Mouse (Mus musculus) E14TG2a.4 (cell line): ENCODE results near the gene Swi5.
A peak's percentile ranks its signal among the peaks of the same experiment; 100 is the strongest.

Experiments used
- H3K27me3 ChIP-seq: 2 replicates; pipeline ENCODE4 v1.6.1; 2014; ENCODE audit warnings: low read length, control low read depth; ENCODE audit not compliant: insufficient read depth
- H3K36me3 ChIP-seq: 2 replicates; pipeline ENCODE4 v1.6.1; 2014; ENCODE audit warnings: low read length, control low read depth; ENCODE audit not compliant: insufficient read depth
- H3K4me1 ChIP-seq: replicated peaks from 2 replicates; pipeline ENCODE4 v1.6.1; 2014; ENCODE audit warnings: low read depth, low read length, control low read depth
- H3K4me3 ChIP-seq: replicated peaks from 2 replicates; pipeline ENCODE4 v1.5.1; 2014; ENCODE audit warnings: mild to moderate bottlenecking, low read length
- H3K9me3 ChIP-seq: 2 replicates; pipeline ENCODE4 v1.6.1; 2014; ENCODE audit warnings: low read length, control low read depth
- CTCF ChIP-seq: conservative IDR thresholded peaks from 2 replicates; pipeline ENCODE4 v1.5.1; 2014; ENCODE audit warnings: low read length
- NANOG ChIP-seq: IDR thresholded peaks from 2 replicates; pipeline ENCODE4 v1.6.1; 2014; ENCODE audit warnings: borderline replicate concordance, low read length, mixed read lengths
- POU5F1 ChIP-seq: IDR thresholded peaks from 2 replicates; pipeline ENCODE4 v1.6.1; 2014; ENCODE audit warnings: low read length, borderline replicate concordance

Gene Swi5

GRCm38 (mm10) chr2:32322754-32323741, 35.2 kb upstream of the Swi5 start:
- H3K9me3 ChIP-seq: no peaks in the 10 kb centered on the region
- peaks cover 26% of the 10 kb centered on the region for H3K27me3 ChIP-seq
- TF ChIP-seq CTCF (no peak), NANOG (no peak), POU5F1 (no peak)
- H3K36me3 ChIP-seq: no peaks in the 10 kb centered on the region
- peaks cover 20% of the 10 kb centered on the region for H3K4me1 ChIP-seq
- H3K4me3 ChIP-seq: no peak overlapping the region

GRCm38 (mm10) chr2:32321591-32322298, 33.9 kb upstream of the Swi5 start:
- Histone ChIP-seq H3K4me1 (peaks cover 29% of the 10 kb centered on the region), H3K9me3 (no peaks in the 10 kb centered on the region), H3K4me3 (no peak overlapping the region), H3K36me3 (no peaks in the 10 kb centered on the region), H3K27me3 (peaks cover 38% of the 10 kb centered on the region)
- TF ChIP-seq POU5F1: no peak
- no peak for TF ChIP-seq CTCF
- TF ChIP-seq NANOG: no peak

GRCm38 (mm10) chr2:32320721-32321120, 32.8 kb upstream of the Swi5 start:
- Histone ChIP-seq H3K4me1 (peaks cover 35% of the 10 kb centered on the region), H3K9me3 (no peaks in the 10 kb centered on the region), H3K4me3 (no peak overlapping the region), H3K36me3 (no peaks in the 10 kb centered on the region), H3K27me3 (peaks cover 46% of the 10 kb centered on the region)
- TF ChIP-seq CTCF (no peak), NANOG (no peak), POU5F1 (no peak)

- Histone ChIP-seq H3K4me1 (peaks cover 42% of the 10 kb centered on the region), H3K36me3 (no peaks in the 10 kb centered on the region), H3K4me3 (no peak overlapping the region), H3K9me3 (no peaks in the 10 kb centered on the region), H3K27me3 (peaks cover 52% of the 10 kb centered on the region)
- no peak for TF ChIP-seq POU5F1
- no peak for TF ChIP-seq NANOG
- no peak for TF ChIP-seq CTCF
These were observed 32.0 kb upstream of the Swi5 start for GRCm38 (mm10) chr2:32319586-32320580.

- Histone ChIP-seq H3K27me3 (peaks cover 54% of the 10 kb centered on the region), H3K9me3 (no peaks in the 10 kb centered on the region), H3K4me3 (peak overlapping the region; percentile 68), H3K36me3 (no peaks in the 10 kb centered on the region), H3K4me1 (peaks cover 45% of the 10 kb centered on the region)
- no peak for TF ChIP-seq POU5F1
- TF ChIP-seq CTCF: no peak
- no peak for TF ChIP-seq NANOG
These were observed 31.1 kb upstream of the Swi5 start for GRCm38 (mm10) chr2:32318709-32319585.

- Histone ChIP-seq H3K9me3 (no peaks in the 10 kb centered on the region), H3K36me3 (no peaks in the 10 kb centered on the region), H3K4me1 (peaks cover 50% of the 10 kb centered on the region), H3K27me3 (peaks cover 57% of the 10 kb centered on the region), H3K4me3 (peak overlapping the region; percentile 68)
- TF ChIP-seq POU5F1 (no peak), NANOG (no peak)
These were observed 30.0 kb upstream of the Swi5 start for GRCm38 (mm10) chr2:32317791-32318417.

- Histone ChIP-seq H3K9me3 (no peaks in the 10 kb centered on the region), H3K27me3 (peaks cover 60% of the 10 kb centered on the region), H3K4me1 (peaks cover 51% of the 10 kb centered on the region)
These were observed 29.2 kb upstream of the Swi5 start for GRCm38 (mm10) chr2:32316887-32317656.

More at GRCm38 (mm10) chr2:32316887-32317656, 29.2 kb upstream of the Swi5 start:
- no peak for TF ChIP-seq POU5F1
- TF ChIP-seq CTCF: no peak
- TF ChIP-seq NANOG: no peak
- Histone ChIP-seq H3K36me3 (no peaks in the 10 kb centered on the region), H3K4me3 (no peak overlapping the region)
